Mouse (Mus musculus) neural tube, embryonic 12.5 days (tissue): ENCODE data around the gene Pdgfra. TPM values are rescaled to one million over a fixed set of nuclear protein-coding genes. Genes with fewer than 3 reads are reported as not detected.

Experiments used
- ATAC-seq: fragments of 200-750 bp; cut with Nextera tagmentation; 2 replicates; pipeline ENCODE4 v1.8.0; 2017; ENCODE audit warnings: low read depth, mild to moderate bottlenecking, moderate TSS enrichment, moderate library complexity; ENCODE audit not compliant: low FRiP score
- H3K27ac ChIP-seq: fragments of 300-500 bp; sonication (generic); 2 replicates; pipeline ENCODE4 v1.5.1; 2016
- H3K27me3 ChIP-seq: fragments of 300-500 bp; sonication (generic); replicated peaks from 2 replicates; pipeline ENCODE4 v1.6.1; 2016; ENCODE audit warnings: mild to moderate bottlenecking
- H3K36me3 ChIP-seq: fragments of 300-500 bp; sonication (generic); 2 replicates; pipeline ENCODE4 v1.6.1; 2016; ENCODE audit warnings: mild to moderate bottlenecking
- H3K4me1 ChIP-seq: fragments of 300-500 bp; sonication (generic); 2 replicates; pipeline ENCODE4 v1.6.1; 2016
- H3K4me2 ChIP-seq: fragments of 300-500 bp; sonication (generic); replicated peaks from 2 replicates; pipeline ENCODE4 v1.6.1; 2016; ENCODE audit warnings: mild to moderate bottlenecking
- H3K4me3 ChIP-seq: fragments of 300-500 bp; sonication (generic); 2 replicates; pipeline ENCODE4 v1.5.1; 2016
- H3K9ac ChIP-seq: fragments of 300-500 bp; sonication (generic); 2 replicates; pipeline ENCODE4 v1.6.1; 2016; ENCODE audit warnings: mild to moderate bottlenecking
- H3K9me3 ChIP-seq: fragments of 300-500 bp; sonication (generic); 2 replicates; pipeline ENCODE4 v1.6.1; 2016; ENCODE audit warnings: mild to moderate bottlenecking
- WGBS: fragments of 180-500 bp; shearing (Covaris S2); methylation state at CpG from one replicate; pipeline ENCODE4 v1.1.7; 2016; 5-methylcytosine and 5-hydroxymethylcytosine counted together
- polyA plus RNA-seq: library from polyadenylated mRNA; unstranded; fragments of >200 nt; fragmentation: Nextera tagmentation; extraction: Ambion mirVana; gene quantifications from 2 replicates; pipeline ENCODE4 v1.2.1, GENCODE M21; 2016

The Pdgfra gene
- polyA plus RNA-seq, 1 experiment from 2014 or later, result 23.9 TPM

- no peak overlapping the region for H3K27ac ChIP-seq
- no peak overlapping the region for H3K4me2 ChIP-seq
- H3K4me1 ChIP-seq, result 0 out of 2 replicates have a peak, but pooled peaks cover 6% of the 10 kb centered on the region
- 87% methylated on average over 7 of the region's 7 CpGs for WGBS
- no peaks in the 10 kb centered on the region for H3K9me3 ChIP-seq
- H3K36me3 ChIP-seq, result no peaks in the 10 kb centered on the region; the same call in 1 of the 2 replicates
- no peak for ATAC-seq
- no peak overlapping the region for H3K9ac ChIP-seq
- no peaks in the 10 kb centered on the region for H3K27me3 ChIP-seq
- H3K4me3 ChIP-seq, result no peak overlapping the region
These were observed 33.5 kb downstream of the Pdgfra start for GRCm38 (mm10) chr5:75185584-75185983.

- ATAC-seq, result peak; percentile 80
- 41% methylated on average over 15 of the region's 15 CpGs for WGBS
- H3K4me3 ChIP-seq, result no peak overlapping the region
- no peak overlapping the region for H3K27ac ChIP-seq
- no peaks in the 10 kb centered on the region for H3K9me3 ChIP-seq
- H3K4me2 ChIP-seq, result no peak overlapping the region
- 0 out of 2 replicates have a peak, but pooled peaks cover 6% of the 10 kb centered on the region for H3K4me1 ChIP-seq
- H3K36me3 ChIP-seq, result no peaks in the 10 kb centered on the region; the same call in 1 of the 2 replicates
- H3K9ac ChIP-seq, result no peak overlapping the region
- no peaks in the 10 kb centered on the region for H3K27me3 ChIP-seq
These were observed 37.4 kb downstream of the Pdgfra start for GRCm38 (mm10) chr5:75189319-75189987.

GRCm38 (mm10) chr5:75193107-75193506 is 41.0 kb downstream of the Pdgfra start:
- Histone ChIP-seq H3K36me3 (no peaks in the 10 kb centered on the region; the same call in 1 of the 2 replicates), H3K4me2 (no peak overlapping the region), H3K4me1 (0 out of 2 replicates have a peak, but pooled peaks cover 6% of the 10 kb centered on the region), H3K27ac (no peak overlapping the region), H3K27me3 (no peaks in the 10 kb centered on the region), H3K9ac (no peak overlapping the region), H3K4me3 (no peak overlapping the region), H3K9me3 (no peaks in the 10 kb centered on the region)
- no peak for ATAC-seq
- 94% methylated on average over 5 of the region's 5 CpGs for WGBS

- H3K4me3 ChIP-seq, result no peak overlapping the region
- H3K27ac ChIP-seq, result no peak overlapping the region
- ATAC-seq, result no peak
- no peaks in the 10 kb centered on the region for H3K9me3 ChIP-seq
- H3K9ac ChIP-seq, result no peak overlapping the region
- no peaks in the 10 kb centered on the region for H3K4me1 ChIP-seq
- 77% methylated on average over 8 of the region's 8 CpGs for WGBS
- no peaks in the 10 kb centered on the region; the same call in 1 of the 2 replicates for H3K36me3 ChIP-seq
- H3K4me2 ChIP-seq, result no peak overlapping the region
- H3K27me3 ChIP-seq, result no peaks in the 10 kb centered on the region
These were observed 46.3 kb downstream of the Pdgfra start for GRCm38 (mm10) chr5:75198413-75198812.

- H3K36me3 ChIP-seq, result no peaks in the 10 kb centered on the region
- no peak overlapping the region for H3K4me2 ChIP-seq
- no peaks in the 10 kb centered on the region for H3K9me3 ChIP-seq
- H3K9ac ChIP-seq, result no peak overlapping the region
- 73% methylated on average over 9 of the region's 9 CpGs for WGBS
- no peak for ATAC-seq
- no peaks in the 10 kb centered on the region for H3K4me1 ChIP-seq
- no peaks in the 10 kb centered on the region for H3K27me3 ChIP-seq
- no peak overlapping the region for H3K27ac ChIP-seq
- no peak overlapping the region for H3K4me3 ChIP-seq
These were observed 47.7 kb downstream of the Pdgfra start for GRCm38 (mm10) chr5:75199698-75200365.

- no peaks in the 10 kb centered on the region for H3K9me3 ChIP-seq
- no peaks in the 10 kb centered on the region for H3K27me3 ChIP-seq
- no peak; the same call in 1 of the 2 replicates for ATAC-seq
- no peak overlapping the region for H3K4me2 ChIP-seq
- no peak overlapping the region for H3K4me3 ChIP-seq
- H3K9ac ChIP-seq, result no peak overlapping the region
- no peak overlapping the region for H3K27ac ChIP-seq
- 92% methylated on average over 10 of the region's 10 CpGs for WGBS
- no peaks in the 10 kb centered on the region for H3K4me1 ChIP-seq
- H3K36me3 ChIP-seq, result no peaks in the 10 kb centered on the region
These were observed 48.3 kb downstream of the Pdgfra start for GRCm38 (mm10) chr5:75200366-75200724.

- WGBS, result 85% methylated on average over 3 of the region's 3 CpGs
- no peaks in the 10 kb centered on the region for H3K27me3 ChIP-seq
These were observed 55.8 kb downstream of the Pdgfra start for GRCm38 (mm10) chr5:75207905-75208304.

GRCm38 (mm10) chr5:75209966-75210365 is 57.9 kb downstream of the Pdgfra start:
- H3K27ac ChIP-seq, result no peak overlapping the region
- H3K4me3 ChIP-seq, result no peak overlapping the region
- 19% methylated on average over 1 of the region's 1 CpGs for WGBS
- H3K4me2 ChIP-seq, result no peak overlapping the region
- H3K9me3 ChIP-seq, result no peaks in the 10 kb centered on the region
- H3K9ac ChIP-seq, result no peak overlapping the region
- ATAC-seq, result no peak
- H3K4me1 ChIP-seq, result no peaks in the 10 kb centered on the region
- H3K27me3 ChIP-seq, result no peaks in the 10 kb centered on the region
- H3K36me3 ChIP-seq, result no peaks in the 10 kb centered on the region

More at GRCm38 (mm10) chr5:75207905-75208304, 55.8 kb downstream of the Pdgfra start:
- H3K27ac ChIP-seq, result no peak overlapping the region
- no peaks in the 10 kb centered on the region for H3K36me3 ChIP-seq
- H3K9ac ChIP-seq, result no peak overlapping the region
- no peaks in the 10 kb centered on the region for H3K4me1 ChIP-seq
- H3K9me3 ChIP-seq, result no peaks in the 10 kb centered on the region
- no peak overlapping the region for H3K4me2 ChIP-seq
- H3K4me3 ChIP-seq, result no peak overlapping the region
- no peak for ATAC-seq

- Histone ChIP-seq H3K36me3 (no peaks in the 10 kb centered on the region), H3K4me2 (no peak overlapping the region), H3K4me3 (no peak overlapping the region), H3K27me3 (no peaks in the 10 kb centered on the region), H3K9ac (no peak overlapping the region), H3K27ac (no peak overlapping the region), H3K4me1 (no peaks in the 10 kb centered on the region), H3K9me3 (no peaks in the 10 kb centered on the region)
- ATAC-seq, result peak; percentile 59; the same call in 1 of the 2 replicates
- WGBS, result 58% methylated on average over 6 of the region's 6 CpGs
These were observed 62.4 kb downstream of the Pdgfra start for GRCm38 (mm10) chr5:75214520-75214919.

GRCm38 (mm10) chr5:75214929-75215328 is 62.8 kb downstream of the Pdgfra start:
- Histone ChIP-seq H3K4me1 (no peaks in the 10 kb centered on the region), H3K9me3 (no peaks in the 10 kb centered on the region), H3K4me3 (no peak overlapping the region), H3K9ac (no peak overlapping the region), H3K27me3 (no peaks in the 10 kb centered on the region; the same call in 1 of the 2 replicates), H3K27ac (no peak overlapping the region), H3K4me2 (no peak overlapping the region), H3K36me3 (no peaks in the 10 kb centered on the region)
- WGBS, result 84% methylated on average over 7 of the region's 7 CpGs
- no peak for ATAC-seq

- H3K4me2 ChIP-seq, result no peak overlapping the region
- H3K36me3 ChIP-seq, result no peaks in the 10 kb centered on the region
- no peak overlapping the region for H3K4me3 ChIP-seq
- 70% methylated on average over 7 of the region's 7 CpGs for WGBS
- H3K4me1 ChIP-seq, result no peaks in the 10 kb centered on the region
- no peak for ATAC-seq
- H3K9me3 ChIP-seq, result no peaks in the 10 kb centered on the region
- no peak overlapping the region for H3K27ac ChIP-seq
- no peak overlapping the region for H3K9ac ChIP-seq
- H3K27me3 ChIP-seq, result no peaks in the 10 kb centered on the region; the same call in 1 of the 2 replicates
These were observed 63.7 kb downstream of the Pdgfra start for GRCm38 (mm10) chr5:75215678-75216256.

- ATAC-seq, result no peak
- no peak overlapping the region for H3K9ac ChIP-seq
- no peaks in the 10 kb centered on the region for H3K36me3 ChIP-seq
- H3K4me1 ChIP-seq, result peaks cover 14% of the 10 kb centered on the region; the same call in 1 of the 2 replicates
- 85% methylated on average over 10 of the region's 10 CpGs for WGBS
- H3K27ac ChIP-seq, result no peak overlapping the region
- H3K27me3 ChIP-seq, result no peaks in the 10 kb centered on the region; the same call in 1 of the 2 replicates
- H3K4me2 ChIP-seq, result no peak overlapping the region
- no peaks in the 10 kb centered on the region for H3K9me3 ChIP-seq
- H3K4me3 ChIP-seq, result no peak overlapping the region
These were observed 69.5 kb downstream of the Pdgfra start for GRCm38 (mm10) chr5:75221610-75222009.
